Mouse (Mus musculus) erythroblast, embryonic 14.5 days (primary cell): ENCODE data around the gene Dnajc15. TPM values are rescaled to one million over a fixed set of nuclear protein-coding genes. Genes with fewer than 3 reads are reported as not detected.

Source experiments
- H3K27me3 ChIP-seq: 2 replicates; pipeline ENCODE4 v1.6.1; 2012; ENCODE audit warnings: inconsistent platforms; ENCODE audit not compliant: control insufficient read depth
- H3K36me3 ChIP-seq: 2 replicates; pipeline ENCODE4 v1.6.1; 2012; ENCODE audit warnings: mild to moderate bottlenecking, inconsistent platforms; ENCODE audit not compliant: control insufficient read depth
- H3K4me1 ChIP-seq: 2 replicates; pipeline ENCODE4 v1.6.1; 2012; ENCODE audit warnings: inconsistent platforms; ENCODE audit not compliant: control insufficient read depth
- H3K4me3 ChIP-seq: replicated peaks from 2 replicates; pipeline ENCODE3; 2012; ENCODE audit warnings: moderate library complexity, mild to moderate bottlenecking, inconsistent platforms
- H3K9me3 ChIP-seq: 2 replicates; pipeline ENCODE4 v1.6.1; 2012; ENCODE audit warnings: low read length, inconsistent platforms, mixed read lengths; ENCODE audit not compliant: control insufficient read depth
- GATA1 ChIP-seq: IDR thresholded peaks from 2 replicates; pipeline ENCODE4 v1.6.1; 2012; ENCODE audit warnings: low read length, inconsistent platforms, mixed read lengths
- TAL1 ChIP-seq: IDR thresholded peaks from 3 replicates; pipeline ENCODE4 v1.6.1; 2012; ENCODE audit warnings: low read length, inconsistent platforms, mixed read lengths
- polyA plus RNA-seq: library from polyadenylated mRNA; stranded (reverse); fragments of >175 nt; gene quantifications from 2 replicates; pipeline ENCODE4 v1.2.3, GENCODE M21; 2012

The Dnajc15 gene
- polyA plus RNA-seq, 1 experiment, result 1.5 TPM

GRCm38 (mm10) chr14:77840078-77840477 lies 34.8 kb downstream of the Dnajc15 start:
- Histone ChIP-seq H3K36me3 (no peaks in the 10 kb centered on the region), H3K27me3 (no peaks in the 10 kb centered on the region), H3K9me3 (no peaks in the 10 kb centered on the region), H3K4me3 (no peak overlapping the region), H3K4me1 (no peaks in the 10 kb centered on the region)
- TF ChIP-seq GATA1, result no peak
- no peak for TF ChIP-seq TAL1

DNA sequence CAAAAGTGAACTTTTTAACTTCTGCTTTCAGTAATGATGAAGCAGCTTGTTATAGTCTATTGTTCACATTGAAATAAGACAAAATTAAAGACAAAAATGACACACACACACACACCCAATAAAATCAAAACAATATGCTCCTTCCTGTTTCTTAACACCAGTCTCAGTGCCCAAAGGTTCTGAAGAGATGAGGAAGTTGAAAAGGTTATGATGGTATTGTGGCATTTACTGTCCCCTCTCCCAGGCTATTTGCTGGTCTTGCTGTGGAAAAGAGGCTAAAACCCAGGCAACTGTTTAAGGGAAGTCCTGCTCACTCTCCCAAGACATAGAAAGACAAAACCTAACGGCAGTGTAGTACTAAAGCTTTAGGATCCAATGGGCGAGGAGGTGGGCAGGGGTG lies 38.1 kb downstream of the Dnajc15 start:
- H3K36me3 ChIP-seq, result no peaks in the 10 kb centered on the region
- no peaks in the 10 kb centered on the region for H3K9me3 ChIP-seq
- H3K4me3 ChIP-seq, result no peak overlapping the region
- no peak for TF ChIP-seq TAL1
- no peak for TF ChIP-seq GATA1
- no peaks in the 10 kb centered on the region for H3K4me1 ChIP-seq
- no peaks in the 10 kb centered on the region for H3K27me3 ChIP-seq

DNA sequence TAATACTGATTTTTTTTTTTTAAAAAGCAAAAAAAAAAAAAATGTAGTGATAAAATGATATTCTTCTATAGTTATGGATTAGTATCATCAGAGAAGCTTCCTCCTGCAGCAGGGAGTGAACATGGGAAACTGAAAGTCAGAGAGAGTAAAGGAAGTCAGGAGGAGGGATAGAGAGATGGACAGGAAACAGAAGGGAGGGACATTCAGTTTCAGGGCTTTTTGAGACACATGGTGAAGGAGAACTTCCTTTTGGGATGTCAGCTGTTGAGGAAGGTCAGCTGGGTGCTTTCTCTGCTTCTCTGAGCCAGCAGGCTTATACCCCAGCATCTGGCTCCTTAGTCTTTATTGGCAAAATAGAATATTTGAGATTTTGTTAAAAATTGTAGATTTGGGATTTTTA lies 42.6 kb downstream of the Dnajc15 start:
- Histone ChIP-seq H3K27me3 (no peaks in the 10 kb centered on the region), H3K9me3 (no peaks in the 10 kb centered on the region), H3K36me3 (no peaks in the 10 kb centered on the region), H3K4me3 (no peak overlapping the region), H3K4me1 (no peaks in the 10 kb centered on the region)
- TF ChIP-seq TAL1 (no peak), GATA1 (no peak)

DNA sequence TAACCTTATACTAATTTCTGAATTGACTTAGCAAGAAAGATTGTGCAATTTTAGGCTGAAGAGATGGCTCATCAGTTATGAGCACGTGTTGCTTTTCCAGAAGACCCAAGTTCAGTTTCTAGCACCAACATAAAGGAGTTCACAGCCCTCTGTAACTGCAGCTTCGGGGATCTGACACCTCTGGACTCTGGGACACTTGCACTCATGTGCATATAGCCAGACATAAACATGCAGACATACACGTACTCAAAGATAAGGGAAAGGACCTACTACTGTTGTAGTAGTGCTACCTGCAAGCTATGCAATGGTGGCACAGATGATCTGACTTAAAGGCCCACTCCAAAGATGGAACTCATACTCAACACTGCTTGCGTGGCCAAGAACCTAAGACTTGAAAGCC lies 43.0 kb downstream of the Dnajc15 start:
- Histone ChIP-seq H3K36me3 (no peaks in the 10 kb centered on the region), H3K27me3 (no peaks in the 10 kb centered on the region), H3K4me3 (no peak overlapping the region), H3K9me3 (no peaks in the 10 kb centered on the region), H3K4me1 (no peaks in the 10 kb centered on the region)
- TF ChIP-seq TAL1 (no peak), GATA1 (no peak)

- no peaks in the 10 kb centered on the region; the same call in 1 of the 2 replicates for H3K36me3 ChIP-seq
- no peak overlapping the region for H3K4me3 ChIP-seq
- H3K9me3 ChIP-seq, result no peaks in the 10 kb centered on the region
- H3K27me3 ChIP-seq, result no peaks in the 10 kb centered on the region
- no peaks in the 10 kb centered on the region for H3K4me1 ChIP-seq
- TF ChIP-seq TAL1 (no peak), GATA1 (no peak)
These were observed 45.3 kb downstream of the Dnajc15 start for GRCm38 (mm10) chr14:77829673-77830072.

- H3K4me3 ChIP-seq, result no peak overlapping the region
- no peaks in the 10 kb centered on the region for H3K9me3 ChIP-seq
- H3K27me3 ChIP-seq, result no peaks in the 10 kb centered on the region
- TF ChIP-seq GATA1 (no peak), TAL1 (no peak)
- no peaks in the 10 kb centered on the region for H3K4me1 ChIP-seq
- no peaks in the 10 kb centered on the region; the same call in 1 of the 2 replicates for H3K36me3 ChIP-seq
These were observed 49.0 kb downstream of the Dnajc15 start for GRCm38 (mm10) chr14:77825891-77826290.

DNA sequence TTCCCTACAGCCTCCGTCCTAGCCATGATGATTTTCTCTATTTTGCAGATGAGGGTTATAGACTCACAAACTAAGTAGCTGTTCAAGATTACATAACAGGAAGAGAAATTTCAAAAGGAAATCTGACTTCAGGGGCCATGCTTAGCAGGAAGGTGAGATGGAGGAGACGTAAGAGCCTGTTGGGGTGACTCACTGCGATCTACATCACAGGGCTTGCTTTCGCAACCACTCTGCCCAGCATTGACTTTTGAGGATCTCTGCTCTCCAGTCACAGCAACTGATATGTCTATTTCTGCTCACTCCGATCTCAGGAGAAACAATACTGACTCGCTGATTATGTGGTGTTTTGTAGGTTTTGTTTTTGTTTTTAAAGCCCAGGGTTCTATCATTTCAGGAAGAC lies 49.8 kb downstream of the Dnajc15 start:
- Histone ChIP-seq H3K27me3 (no peaks in the 10 kb centered on the region), H3K36me3 (no peaks in the 10 kb centered on the region; the same call in 1 of the 2 replicates), H3K4me1 (no peaks in the 10 kb centered on the region), H3K4me3 (no peak overlapping the region), H3K9me3 (no peaks in the 10 kb centered on the region)
- TF ChIP-seq TAL1 (no peak), GATA1 (no peak)

GRCm38 (mm10) chr14:77819841-77820240 lies 55.1 kb downstream of the Dnajc15 start:
- TF ChIP-seq TAL1 (no peak), GATA1 (no peak)
- Histone ChIP-seq H3K4me3 (no peak overlapping the region), H3K36me3 (no peaks in the 10 kb centered on the region; the same call in 1 of the 2 replicates), H3K4me1 (no peaks in the 10 kb centered on the region), H3K9me3 (no peaks in the 10 kb centered on the region), H3K27me3 (no peaks in the 10 kb centered on the region)

GRCm38 (mm10) chr14:77817561-77817960 lies 57.4 kb downstream of the Dnajc15 start:
- Histone ChIP-seq H3K4me1 (no peaks in the 10 kb centered on the region), H3K9me3 (no peaks in the 10 kb centered on the region), H3K27me3 (no peaks in the 10 kb centered on the region), H3K36me3 (no peaks in the 10 kb centered on the region; the same call in 1 of the 2 replicates), H3K4me3 (no peak overlapping the region)
- TF ChIP-seq GATA1, result no peak
- no peak for TF ChIP-seq TAL1

GRCm38 (mm10) chr14:77814935-77815334 lies 60.0 kb downstream of the Dnajc15 start:
- no peak for TF ChIP-seq TAL1
- no peak for TF ChIP-seq GATA1
- Histone ChIP-seq H3K27me3 (no peaks in the 10 kb centered on the region), H3K36me3 (no peaks in the 10 kb centered on the region), H3K4me1 (no peaks in the 10 kb centered on the region), H3K4me3 (no peak overlapping the region), H3K9me3 (no peaks in the 10 kb centered on the region)
